Mouse (Mus musculus) natural killer cell, adult 2 months (primary cell): ENCODE results near the gene Dennd6b.

ENCODE experiments used
- DNase-seq, 2 experiments: peaks; one replicate each; pipeline ENCODE4 v3.0.0; 2022; ENCODE audit warnings: low spot score in 2 of 2

The Dennd6b gene

GRCm38 (mm10) chr15:89196313-89196706 lies at the start of gene Dennd6b:
TSS of gene Dennd6b (minus strand) at chr15:89196496.
- DNase-seq, result peak; percentile 97 to 98

DNA sequence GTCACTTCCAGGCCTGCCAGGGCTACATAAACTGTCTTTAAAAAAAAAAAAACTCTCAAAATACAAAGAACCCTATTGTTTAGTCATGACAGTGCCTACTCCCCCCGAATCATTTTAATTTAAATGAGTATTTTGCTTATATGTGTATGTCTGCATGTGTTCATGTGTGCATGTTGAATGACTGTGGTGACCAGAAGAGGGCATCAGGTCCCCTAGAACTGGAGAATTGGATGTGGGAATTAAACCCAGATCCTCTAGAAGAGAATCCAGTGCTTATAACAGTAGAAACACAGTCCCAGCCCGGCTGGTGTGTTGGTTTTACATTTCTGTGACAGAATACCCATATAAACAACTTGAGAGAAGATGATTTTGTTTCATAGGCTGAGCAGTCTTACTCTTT lies 44.7 kb upstream of the Dennd6b start:
- no peak for DNase-seq

DNA sequence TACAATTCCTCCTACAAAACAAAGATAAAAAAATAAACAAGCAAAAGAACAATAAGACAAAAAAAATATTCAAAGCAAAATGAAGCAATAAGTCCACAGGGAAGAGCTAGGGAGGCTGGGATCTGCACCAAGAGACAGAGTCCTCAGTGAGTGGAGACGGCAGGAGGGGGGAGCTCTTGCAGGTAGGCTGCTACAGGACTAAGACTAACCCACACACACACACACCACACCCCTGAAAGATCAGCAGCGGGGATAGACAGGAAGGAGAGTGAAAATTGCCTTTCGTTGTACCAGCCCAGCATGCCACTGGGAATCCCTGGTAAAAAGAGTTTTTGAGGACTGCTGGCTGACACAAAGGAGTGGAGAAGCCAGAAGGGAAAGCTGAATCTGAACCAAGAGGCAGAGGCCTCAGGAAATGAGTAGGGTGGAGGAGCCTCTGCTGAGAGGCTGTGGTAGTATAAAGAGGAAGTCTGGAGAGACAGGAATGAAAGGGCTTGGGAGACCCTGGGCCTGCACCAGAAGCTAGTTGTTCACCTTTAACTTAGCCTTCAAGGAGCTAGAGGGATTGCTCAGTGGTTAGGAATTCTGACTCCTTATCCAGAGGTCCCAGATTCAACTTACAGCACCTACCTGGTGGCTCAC lies 43.6 kb upstream of the Dennd6b start:
- DNase-seq, result no peak

DNA sequence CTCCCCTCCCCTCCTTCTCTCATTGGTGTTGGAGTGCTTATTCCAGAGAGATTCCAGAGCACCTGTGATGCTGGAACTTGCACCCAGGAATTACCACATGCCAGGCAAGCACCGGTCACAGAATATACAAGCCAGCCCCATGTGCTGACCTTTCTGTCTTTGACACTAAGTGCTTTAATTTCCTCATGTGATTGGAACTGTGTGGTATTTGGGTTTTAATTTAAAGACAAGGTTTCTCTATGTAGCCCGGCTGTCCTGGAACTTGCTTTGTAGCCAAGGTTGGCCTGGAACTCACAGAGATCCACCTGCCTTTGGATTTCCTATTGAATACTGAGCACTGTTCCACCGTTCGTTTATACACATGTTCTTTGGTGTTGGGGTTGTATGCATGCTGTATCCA lies 37.8 kb upstream of the Dennd6b start:
- no peak for DNase-seq

- no peak for DNase-seq
Measured at GRCm38 (mm10) chr15:89233586-89233985, 37.3 kb upstream of the Dennd6b start.

DNA sequence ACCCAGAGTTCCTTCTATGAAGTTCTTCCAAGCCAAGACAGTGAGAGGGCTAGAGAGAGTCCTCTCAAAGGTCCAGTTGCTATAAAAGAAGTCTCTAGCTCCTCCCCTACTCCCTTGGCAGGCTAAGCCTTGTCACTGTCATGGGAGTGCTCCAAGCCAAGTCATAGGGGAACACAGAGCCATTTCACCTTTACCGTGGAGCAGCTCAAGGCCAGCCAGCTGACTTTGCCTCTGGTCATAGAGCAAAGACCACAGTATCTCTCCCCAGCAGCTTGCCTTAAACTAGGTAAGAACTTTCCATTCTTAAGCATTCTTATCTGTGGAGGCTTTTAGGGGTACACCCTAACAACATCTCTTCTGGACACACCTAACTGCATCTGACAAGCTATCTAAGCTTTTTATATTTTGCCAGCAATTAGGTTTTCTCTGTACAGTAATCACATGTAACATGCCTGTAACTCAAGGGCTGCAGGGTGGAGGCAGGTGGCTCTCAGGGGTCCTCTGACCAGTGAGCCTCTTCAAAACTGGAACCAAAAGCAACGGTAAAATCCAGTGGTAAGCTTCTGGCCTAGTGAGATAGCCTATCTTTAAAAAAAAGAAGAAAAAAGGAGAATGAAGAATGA lies 19.4 kb upstream of the Dennd6b start:
- DNase-seq, result no peak

GRCm38 (mm10) chr15:89214953-89215352 lies 18.7 kb upstream of the Dennd6b start:
- DNase-seq, result no peak

GRCm38 (mm10) chr15:89213517-89213916 lies 17.2 kb upstream of the Dennd6b start:
- DNase-seq, result no peak

- DNase-seq, result no peak
Measured at GRCm38 (mm10) chr15:89212495-89212894, 16.2 kb upstream of the Dennd6b start.

DNA sequence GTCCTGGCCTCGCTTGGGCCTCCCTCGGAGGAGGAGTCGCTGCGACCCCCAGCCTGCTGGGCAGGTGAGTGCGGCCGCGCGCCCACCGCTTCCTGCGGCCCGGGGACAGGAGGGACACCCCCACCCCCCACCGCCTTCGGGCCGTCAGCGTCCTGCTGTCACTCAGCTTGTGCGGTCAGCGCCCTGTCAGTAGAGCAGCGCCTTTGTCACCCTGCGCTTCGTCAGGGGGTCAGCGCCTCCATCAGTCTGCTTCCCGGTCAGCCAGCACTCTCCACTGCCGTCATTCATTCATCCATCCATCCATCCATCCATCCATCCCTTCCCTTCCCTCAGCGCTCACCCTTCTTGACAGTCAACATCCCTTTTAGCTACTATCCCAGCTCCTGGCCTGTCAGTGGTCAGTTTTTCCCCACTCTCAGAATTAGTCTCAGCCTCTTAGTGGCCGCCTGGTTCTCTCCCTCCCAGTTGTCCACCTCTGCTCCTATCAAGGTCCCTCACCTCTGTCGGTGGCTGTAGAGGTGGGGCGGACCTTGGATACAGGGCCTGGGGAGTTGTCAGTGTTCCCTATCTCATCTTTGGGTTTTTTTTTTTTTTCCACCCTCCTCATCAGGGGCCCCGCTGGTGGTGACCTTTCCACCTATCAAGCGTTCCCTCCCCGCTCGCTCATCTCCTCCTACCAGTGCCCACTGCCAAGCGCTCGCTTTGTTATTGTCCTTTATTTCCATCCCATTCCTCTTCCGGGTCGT lies 15.6 kb upstream of the Dennd6b start:
- DNase-seq, result peak in 1 of 2 experiments; percentile 54

GRCm38 (mm10) chr15:89210915-89211715 lies 14.8 kb upstream of the Dennd6b start, which contains the start of gene Ppp6r2:
TSS of gene Ppp6r2 (plus strand) at chr15:89211553.
- DNase-seq, result peak; percentile 67 to 75

DNA sequence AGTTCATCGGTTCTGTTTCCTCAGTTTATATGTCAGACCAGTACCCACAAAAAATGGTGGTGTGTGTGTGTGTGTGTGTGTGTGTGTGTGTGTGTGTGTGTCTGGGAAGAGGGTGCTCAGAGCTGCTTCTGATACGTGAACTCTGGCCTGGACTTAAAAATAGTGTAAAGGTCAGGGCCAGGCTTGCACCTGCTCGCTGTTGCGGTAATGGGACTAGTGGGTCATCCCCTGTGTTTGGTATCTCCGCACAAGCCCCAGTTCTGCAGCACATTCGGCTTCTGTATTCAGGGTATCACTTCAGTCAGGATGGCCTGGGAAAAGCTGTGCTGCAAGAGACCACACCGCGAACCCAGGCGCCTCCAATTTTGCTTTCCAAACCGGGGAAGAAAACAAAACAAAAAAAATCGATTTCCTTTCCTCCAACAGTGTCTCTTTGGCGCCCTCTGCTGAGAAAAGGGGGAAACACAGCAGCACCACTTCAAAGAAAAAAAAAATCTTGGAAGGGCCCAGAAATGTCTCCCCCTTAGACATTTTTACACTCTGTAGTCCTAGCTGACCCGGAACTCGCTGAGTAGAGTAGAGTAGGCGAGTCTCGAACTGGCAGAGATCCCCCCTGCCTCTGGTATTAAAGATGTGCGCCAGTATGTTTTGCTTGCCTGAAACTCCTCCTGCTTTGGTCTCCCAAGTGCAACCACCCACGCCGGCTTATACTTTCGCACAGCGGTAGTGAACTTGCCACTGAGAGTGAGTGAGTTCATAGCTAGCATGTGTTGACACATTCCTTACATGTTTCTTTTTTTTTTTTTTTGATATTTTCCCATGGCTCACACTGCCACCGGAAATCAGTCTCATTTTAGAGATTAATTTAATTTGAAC lies 13.8 kb upstream of the Dennd6b start:
- DNase-seq, result peak; percentile 85 to 90

DNA sequence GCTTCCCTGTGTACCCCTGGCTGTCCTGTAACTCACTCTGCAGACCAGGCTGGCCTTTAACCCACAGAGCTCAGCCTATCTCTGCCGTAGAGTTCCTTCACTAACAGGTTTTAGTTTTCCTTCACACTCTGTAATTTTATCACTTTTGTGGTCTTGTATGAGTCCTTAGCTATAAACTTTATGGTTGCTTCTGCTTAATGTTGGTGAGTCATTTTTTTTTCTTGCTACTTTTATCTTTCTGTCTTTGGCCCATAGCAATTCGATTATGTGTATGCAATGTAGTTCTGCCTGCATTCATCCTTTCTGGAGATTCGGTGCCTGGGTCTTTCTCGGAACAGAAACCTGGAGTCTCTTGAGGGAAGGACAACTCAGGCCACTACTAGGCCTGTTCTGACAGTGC lies 11.2 kb upstream of the Dennd6b start:
- DNase-seq, result no peak

DNA sequence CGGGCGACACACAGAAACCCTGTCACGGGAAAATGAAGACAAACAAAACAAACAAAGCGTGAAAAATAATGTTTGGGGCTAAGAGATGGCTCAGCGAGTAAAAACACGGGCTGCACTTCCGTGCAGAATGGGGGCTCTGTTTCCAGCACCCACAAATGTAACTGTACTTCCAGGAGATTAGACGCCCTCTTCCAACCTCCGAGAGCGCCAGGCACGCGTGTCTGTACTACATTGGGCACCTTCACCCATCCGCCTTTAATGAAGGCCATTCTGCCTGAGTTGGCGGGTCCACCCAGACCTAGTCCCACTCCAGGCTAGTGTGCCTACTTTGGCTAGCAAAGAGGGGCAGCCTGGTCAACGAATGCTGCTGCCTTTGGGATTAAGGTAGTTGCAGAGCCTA lies 760 bp upstream of the Dennd6b start:
- DNase-seq, result no peak

DNA sequence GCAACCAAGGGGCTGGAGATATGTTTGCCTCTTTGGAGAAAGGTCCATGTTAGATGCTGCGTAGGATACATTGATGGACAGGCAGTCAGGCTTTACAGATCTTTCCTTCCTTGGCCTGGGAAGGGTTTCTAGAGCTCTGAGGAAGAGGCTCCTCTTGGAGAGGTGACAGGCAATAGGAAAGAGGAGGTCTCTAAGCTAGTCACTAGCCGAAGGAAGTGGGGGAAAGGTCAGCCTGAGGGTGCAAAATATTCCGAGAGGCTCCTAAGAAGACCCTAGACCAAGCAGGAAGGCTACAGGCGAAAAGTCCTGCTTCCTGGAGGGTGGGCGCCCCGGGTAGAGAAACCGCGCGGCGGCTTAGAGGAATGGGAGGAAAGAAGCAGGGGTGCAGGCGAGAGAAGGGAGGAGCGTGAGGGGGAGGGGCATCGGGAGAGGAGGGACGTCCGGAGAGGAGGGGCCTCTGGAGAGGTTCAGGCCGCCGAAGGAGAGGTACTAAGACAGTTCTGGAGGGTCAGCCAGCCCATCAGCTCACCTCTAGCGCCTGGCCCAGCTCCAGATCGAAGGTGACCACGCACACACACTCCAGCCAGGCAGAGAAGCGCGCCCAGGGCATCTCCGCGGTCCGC lies 495 bp downstream of the Dennd6b start:
- peak; percentile 68 to 79 for DNase-seq

DNA sequence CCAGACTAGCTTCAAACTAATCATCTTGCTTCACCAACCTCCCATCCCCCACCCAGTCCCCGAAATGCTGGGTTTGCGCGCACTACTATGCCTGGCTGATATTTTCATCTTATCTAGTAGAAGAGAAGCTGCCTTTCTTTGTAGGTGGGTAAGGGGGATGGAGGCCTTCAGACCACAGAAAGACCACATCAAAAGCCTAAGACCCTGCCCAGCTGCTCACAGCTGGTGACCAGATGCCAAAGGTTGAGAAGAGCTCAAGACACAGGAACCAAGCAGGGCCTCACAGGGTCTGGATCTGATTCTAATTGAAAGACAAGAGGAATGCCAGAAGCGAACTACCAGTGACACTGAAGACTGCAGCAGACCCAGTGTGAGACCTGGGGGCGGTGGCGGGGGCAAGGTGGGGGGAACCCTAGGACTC lies 1.0 kb downstream of the Dennd6b start:
- DNase-seq, result no peak

DNA sequence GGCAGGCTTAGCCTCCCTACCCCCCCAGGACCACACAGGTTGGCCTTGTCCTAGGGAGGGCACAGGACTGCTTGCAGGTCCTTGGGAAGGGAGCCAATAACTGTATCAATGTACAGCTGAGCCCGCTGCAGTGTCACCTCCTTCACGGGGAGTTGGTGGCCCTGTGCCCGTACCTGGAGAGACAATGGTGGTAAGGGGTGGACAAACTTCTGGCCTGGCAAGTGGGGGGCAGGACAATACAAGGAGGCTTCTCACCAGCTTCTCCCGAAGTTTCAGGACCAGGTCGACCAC lies 11.4 kb downstream of the Dennd6b start:
- no peak for DNase-seq

DNA sequence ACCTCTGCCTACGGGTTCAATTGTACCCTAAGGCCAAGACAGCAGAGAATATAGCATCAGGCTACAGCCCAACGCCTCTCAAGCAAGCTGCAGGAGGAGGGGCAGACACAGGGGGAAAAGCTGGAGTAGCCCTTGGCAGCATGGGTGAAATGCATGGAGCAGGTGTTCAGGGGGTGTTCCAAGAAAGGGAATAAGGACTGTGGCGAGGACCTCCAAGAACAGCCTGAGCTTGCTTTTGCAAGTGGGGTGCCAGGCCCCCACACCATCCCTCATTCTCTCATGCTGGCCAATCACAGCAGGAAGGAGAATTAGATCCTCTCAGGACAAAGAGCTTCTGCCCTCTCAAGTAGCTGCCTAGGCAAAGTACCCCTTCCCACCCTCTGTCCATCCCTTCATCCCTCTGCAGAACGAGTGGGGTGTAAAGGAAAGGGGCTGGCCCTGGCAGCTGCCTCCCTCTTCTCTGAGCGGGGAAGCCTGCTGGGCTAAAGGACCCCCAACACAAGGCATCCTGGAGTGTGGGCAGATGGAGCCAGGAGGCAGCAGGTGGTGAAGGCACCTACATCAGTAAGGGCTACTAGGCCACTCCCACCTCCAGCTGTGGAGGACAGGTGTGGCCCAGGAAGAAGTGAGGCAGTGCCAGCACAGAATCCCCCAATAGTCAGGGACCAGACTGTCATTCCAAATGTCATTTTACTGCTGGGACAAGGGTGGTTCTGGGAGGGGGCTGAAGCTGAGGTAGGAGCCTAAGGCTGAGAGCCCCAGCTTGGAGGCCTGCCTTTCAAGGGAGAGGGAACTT lies 12.0 kb downstream of the Dennd6b start:
- DNase-seq, result no peak

GRCm38 (mm10) chr15:89182842-89183241 lies 13.5 kb downstream of the Dennd6b start:
- DNase-seq, result no peak

DNA sequence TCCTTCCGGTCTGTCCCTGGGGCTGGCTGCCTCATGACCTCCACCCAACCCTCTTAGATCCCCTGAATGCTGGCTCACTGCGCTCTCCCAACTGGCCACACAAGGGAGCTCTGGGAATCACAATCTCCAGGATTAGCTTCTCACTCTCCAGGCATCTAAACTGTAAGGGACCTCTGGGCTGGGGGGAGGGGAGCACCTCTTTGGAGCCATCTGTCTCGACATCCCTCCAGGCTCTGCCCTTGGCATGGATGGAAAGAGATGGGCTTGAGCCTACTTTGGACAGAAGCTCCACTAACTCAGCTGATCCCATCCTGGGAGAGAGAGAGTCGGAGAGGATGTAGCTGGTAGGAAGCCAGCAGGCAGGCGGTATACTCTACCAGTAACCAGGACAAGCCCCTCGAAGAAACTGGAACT lies 14.0 kb downstream of the Dennd6b start:
- no peak for DNase-seq
